Mouse (Mus musculus): ENCODE measurements around the gene Wipf2. TPM values are rescaled to one million over a fixed set of nuclear protein-coding genes. Genes with fewer than 3 reads are reported as not detected.
"Not testable (repeated sequence)": the region's sequence is repeated elsewhere in the genome, so short reads cannot be mapped to it uniquely, and the experiment has no call there.

Wipf2 gene
- polyA plus RNA-seq, 1 experiment from 2014 or later = 11.2 TPM

- DNase-seq (ENCODE audit: low read depth, low spot score) (no peak), ATAC-seq (no peak)
- TF ChIP-seq CTCF (IDR thresholded peaks at IDR 0.05) = no peak
- POLR2A ChIA-PET = no interaction called here
- in situ Hi-C loops (cut with MboI; ENCODE audit: low pct_unique_long_range_greater_than_20kb) = loop anchor here (5.0 to 10.0 kb wide), 3 partner anchors 57 to 229 kb away; no protein-coding TSS in a partner anchor
- CTCF ChIA-PET = interaction anchor here (1.0 kb wide), 1 partner anchor 10 kb away, joined by 4 read pairs; no protein-coding TSS in a partner anchor
- no peaks in the 10 kb centered on the region for H3K27me3 ChIP-seq
Observed at GRCm38 (mm10) chr11:98918231-98918630, 54.8 kb downstream of the Wipf2 start.

GRCm38 (mm10) chr11:98919009-98919408 lies 55.6 kb downstream of the Wipf2 start:
- ChIA-PET POLR2A (no interaction called here), CTCF (interaction anchor here (1.2 to 1.3 kb wide), 2 partner anchors 57 to 127 kb away, joined by 3 read pairs; no protein-coding TSS in a partner anchor)
- in situ Hi-C loops (cut with MboI; ENCODE audit: low pct_unique_long_range_greater_than_20kb) = loop anchor here (5.0 to 10.0 kb wide), 3 partner anchors 56 to 228 kb away; no protein-coding TSS in a partner anchor
- no peak for ATAC-seq
- no peak for TF ChIP-seq CTCF (IDR thresholded peaks at IDR 0.05)
- H3K27me3 ChIP-seq = no peaks in the 10 kb centered on the region
- DNase-seq (ENCODE audit: low read depth, low spot score) = no peak

GRCm38 (mm10) chr11:98921813-98922212 lies 58.4 kb downstream of the Wipf2 start:
- H3K27me3 ChIP-seq; ATAC-seq; DNase-seq (ENCODE audit: low read depth, low spot score); POLR2A ChIA-PET; in situ Hi-C loops (cut with MboI; ENCODE audit: low pct_unique_long_range_greater_than_20kb): not testable (repeated sequence)
- CTCF ChIA-PET = interaction anchor here (0.9 to 3.1 kb wide), 4 partner anchors 11 to 223 kb away, joined by 3 to 8 read pairs (median 4); no protein-coding TSS in a partner anchor

GRCm38 (mm10) chr11:98922307-98922706 lies 58.9 kb downstream of the Wipf2 start:
- in situ Hi-C loops (cut with MboI; ENCODE audit: low pct_unique_long_range_greater_than_20kb); ATAC-seq; H3K27me3 ChIP-seq; POLR2A ChIA-PET; DNase-seq (ENCODE audit: low read depth, low spot score): not testable (repeated sequence)
- CTCF ChIA-PET = interaction anchor here (0.9 to 3.1 kb wide), 4 partner anchors 11 to 222 kb away, joined by 3 to 8 read pairs (median 4); no protein-coding TSS in a partner anchor

- DNase-seq (ENCODE audit: low read depth, low spot score); ATAC-seq; in situ Hi-C loops (cut with MboI; ENCODE audit: low pct_unique_long_range_greater_than_20kb); POLR2A ChIA-PET; H3K27me3 ChIP-seq: not testable (repeated sequence)
- CTCF ChIA-PET = interaction anchor here (3.1 kb wide), 1 partner anchor 49 kb away, joined by 8 read pairs; no protein-coding TSS in a partner anchor
Observed at GRCm38 (mm10) chr11:98922851-98923711, 59.6 kb downstream of the Wipf2 start.

- ChIA-PET CTCF (interaction anchor here (1.1 to 1.5 kb wide), 4 partner anchors 34 to 45 kb away, joined by 3 to 4 read pairs (median 4); no protein-coding TSS in a partner anchor), POLR2A (interaction anchor here (0.6 to 1.0 kb wide), 3 partner anchors 8 to 47 kb away, joined by 3 to 7 read pairs (median 4); no protein-coding TSS in a partner anchor)
- TF ChIP-seq CTCF (IDR thresholded peaks at IDR 0.05) = no peak
- ATAC-seq (no peak), DNase-seq (ENCODE audit: low read depth, low spot score) (no peak)
- in situ Hi-C loops (cut with MboI; ENCODE audit: low pct_unique_long_range_greater_than_20kb) = no loop called here
- no peaks in the 10 kb centered on the region for H3K27me3 ChIP-seq
Observed at GRCm38 (mm10) chr11:98924633-98925175, 61.3 kb downstream of the Wipf2 start.

GRCm38 (mm10) chr11:98925265-98925721 lies 61.9 kb downstream of the Wipf2 start:
- DNase-seq (ENCODE audit: low read depth, low spot score) = no peak
- TF ChIP-seq CTCF (IDR thresholded peaks at IDR 0.05) = no peak
- in situ Hi-C loops (cut with MboI; ENCODE audit: low pct_unique_long_range_greater_than_20kb) = no loop called here
- ChIA-PET POLR2A (interaction anchor here (0.7 to 1.0 kb wide), 4 partner anchors 18 to 53 kb away, joined by 3 to 7 read pairs (median 3); no protein-coding TSS in a partner anchor), CTCF (interaction anchor here (0.7 to 1.5 kb wide), 7 partner anchors 12 to 47 kb away, joined by 3 to 4 read pairs (median 4); no protein-coding TSS in a partner anchor)
- no peak for ATAC-seq
- H3K27me3 ChIP-seq = no peaks in the 10 kb centered on the region

- ChIA-PET CTCF (interaction anchor here (0.7 to 1.5 kb wide), 7 partner anchors 11 to 46 kb away, joined by 3 to 4 read pairs (median 4); no protein-coding TSS in a partner anchor), POLR2A (interaction anchor here (0.7 to 1.0 kb wide), 2 partner anchors 38 to 53 kb away, joined by 3 read pairs; no protein-coding TSS in a partner anchor)
- DNase-seq (ENCODE audit: low read depth, low spot score) (no peak), ATAC-seq (no peak)
- in situ Hi-C loops (cut with MboI; ENCODE audit: low pct_unique_long_range_greater_than_20kb) = no loop called here
- TF ChIP-seq CTCF (IDR thresholded peaks at IDR 0.05) = no peak
- no peaks in the 10 kb centered on the region for H3K27me3 ChIP-seq
Observed at GRCm38 (mm10) chr11:98925868-98926311, 62.5 kb downstream of the Wipf2 start.

GRCm38 (mm10) chr11:98926553-98926952 lies 63.1 kb downstream of the Wipf2 start:
- no peak for TF ChIP-seq CTCF (IDR thresholded peaks at IDR 0.05)
- ChIA-PET CTCF (interaction anchor here (1.0 to 1.5 kb wide), 2 partner anchors 10 to 27 kb away, joined by 4 read pairs; no protein-coding TSS in a partner anchor), POLR2A (interaction anchor here (1.0 kb wide), 1 partner anchor 37 kb away, joined by 3 read pairs; no protein-coding TSS in a partner anchor)
- DNase-seq (ENCODE audit: low read depth, low spot score) (no peak), ATAC-seq (no peak)
- in situ Hi-C loops (cut with MboI; ENCODE audit: low pct_unique_long_range_greater_than_20kb) = no loop called here
- no peaks in the 10 kb centered on the region for H3K27me3 ChIP-seq

Measured in Patski (cell line).